Mouse (Mus musculus) limb, embryonic 13.5 days (tissue): ENCODE results near the gene Adh7. TPM values are rescaled to one million over a fixed set of nuclear protein-coding genes. Genes with fewer than 3 reads are reported as not detected.

Experiments used
- ATAC-seq: fragments of 200-750 bp; cut with Nextera tagmentation; 2 replicates; pipeline ENCODE4 v1.8.0; 2017; ENCODE audit warnings: low read depth, moderate number of reproducible peaks, moderate TSS enrichment; ENCODE audit not compliant: low FRiP score
- H3K27ac ChIP-seq: fragments of 300-500 bp; sonication (generic); 2 replicates; pipeline ENCODE4 v1.5.1; 2015; ENCODE audit warnings: inconsistent platforms, mild to moderate bottlenecking, moderate library complexity
- H3K27me3 ChIP-seq: fragments of 300-500 bp; sonication (generic); 2 replicates; pipeline ENCODE4 v1.6.1; 2015; ENCODE audit warnings: mild to moderate bottlenecking, inconsistent platforms
- H3K36me3 ChIP-seq: fragments of 300-500 bp; sonication (generic); 2 replicates; pipeline ENCODE4 v1.6.1; 2015; ENCODE audit warnings: inconsistent platforms, mild to moderate bottlenecking, moderate library complexity
- H3K4me1 ChIP-seq: fragments of 300-500 bp; sonication (generic); 2 replicates; pipeline ENCODE4 v1.6.1; 2015; ENCODE audit warnings: inconsistent platforms
- H3K4me2 ChIP-seq: fragments of 300-500 bp; sonication (generic); replicated peaks from 2 replicates; pipeline ENCODE4 v1.6.1; 2015; ENCODE audit warnings: inconsistent platforms, mild to moderate bottlenecking, moderate library complexity
- H3K4me3 ChIP-seq: fragments of 300-500 bp; sonication (generic); 2 replicates; pipeline ENCODE4 v1.5.1; 2015; ENCODE audit warnings: moderate library complexity, mild to moderate bottlenecking, inconsistent platforms
- H3K9ac ChIP-seq: fragments of 300-500 bp; sonication (generic); 2 replicates; pipeline ENCODE4 v1.6.1; 2015; ENCODE audit warnings: mild to moderate bottlenecking, inconsistent platforms
- H3K9me3 ChIP-seq: fragments of 300-500 bp; sonication (generic); 2 replicates; pipeline ENCODE4 v1.6.1; 2016; ENCODE audit warnings: inconsistent platforms
- WGBS: fragments of 180-500 bp; shearing (Covaris S2); methylation state at CpG from one replicate; pipeline ENCODE4 v1.1.7; 2015; 5-methylcytosine and 5-hydroxymethylcytosine counted together
- polyA plus RNA-seq: library from polyadenylated mRNA; unstranded; fragments of >200 nt; fragmentation: Nextera tagmentation; extraction: Ambion mirVana; gene quantifications from 2 replicates; pipeline ENCODE4 v1.2.1, GENCODE M21; 2015

Adh7 gene
- polyA plus RNA-seq, 1 experiment from 2014 or later: 0.32 TPM

- no peak within 1 kb of the TSS for H3K9ac ChIP-seq
- WGBS: 72% methylated on average over 11 of the region's 11 CpGs
- no peaks in the 10 kb centered on the region for H3K36me3 ChIP-seq
- no peak for ATAC-seq
- H3K9me3 ChIP-seq: no peaks in the 10 kb centered on the region
- no peaks in the 10 kb centered on the region for H3K27me3 ChIP-seq
- no peaks in the 10 kb centered on the region for H3K4me1 ChIP-seq
- H3K27ac ChIP-seq: no peak within 1 kb of the TSS
- H3K4me3 ChIP-seq: no peak within 1 kb of the TSS
- H3K4me2 ChIP-seq: no peak within 1 kb of the TSS
These were observed 43.4 kb downstream of the Adh7 start, which contains the start of gene Adh1 for GRCm38 (mm10) chr3:138260721-138261669. TSS of gene Adh1 (plus strand) at chr3:138260991.

GRCm38 (mm10) chr3:138262568-138262967 lies 45.0 kb downstream of the Adh7 start:
- no peaks in the 10 kb centered on the region for H3K36me3 ChIP-seq
- WGBS: 58% methylated on average over 4 of the region's 4 CpGs
- no peak overlapping the region for H3K9ac ChIP-seq
- no peaks in the 10 kb centered on the region for H3K27me3 ChIP-seq
- H3K4me3 ChIP-seq: no peak overlapping the region
- ATAC-seq: no peak
- H3K4me2 ChIP-seq: no peak overlapping the region
- no peaks in the 10 kb centered on the region for H3K4me1 ChIP-seq
- no peaks in the 10 kb centered on the region for H3K9me3 ChIP-seq
- no peak overlapping the region for H3K27ac ChIP-seq

GRCm38 (mm10) chr3:138263154-138263930 lies 45.8 kb downstream of the Adh7 start:
- Histone ChIP-seq H3K9ac (no peak overlapping the region), H3K4me1 (no peaks in the 10 kb centered on the region), H3K27ac (no peak overlapping the region), H3K4me2 (no peak overlapping the region), H3K9me3 (no peaks in the 10 kb centered on the region), H3K4me3 (no peak overlapping the region), H3K27me3 (no peaks in the 10 kb centered on the region), H3K36me3 (no peaks in the 10 kb centered on the region)
- 68% methylated on average over 5 of the region's 5 CpGs for WGBS
- ATAC-seq: no peak

- ATAC-seq: no peak
These were observed 47.1 kb downstream of the Adh7 start for GRCm38 (mm10) chr3:138264648-138265047.

GRCm38 (mm10) chr3:138270507-138270906 lies 52.9 kb downstream of the Adh7 start:
- WGBS: 0% methylated on average over 1 of the region's 1 CpGs
- ATAC-seq: no peak
- no peak overlapping the region for H3K4me3 ChIP-seq
- no peaks in the 10 kb centered on the region for H3K9me3 ChIP-seq
- no peak overlapping the region for H3K4me2 ChIP-seq
- no peaks in the 10 kb centered on the region for H3K36me3 ChIP-seq
- H3K9ac ChIP-seq: no peak overlapping the region
- H3K27ac ChIP-seq: no peak overlapping the region
- H3K27me3 ChIP-seq: no peaks in the 10 kb centered on the region
- peaks cover 6% of the 10 kb centered on the region; the same call in 1 of the 2 replicates for H3K4me1 ChIP-seq

More at GRCm38 (mm10) chr3:138264648-138265047, 47.1 kb downstream of the Adh7 start:
- Histone ChIP-seq H3K4me2 (no peak overlapping the region), H3K4me1 (no peaks in the 10 kb centered on the region), H3K4me3 (no peak overlapping the region), H3K9me3 (no peaks in the 10 kb centered on the region), H3K27me3 (no peaks in the 10 kb centered on the region), H3K27ac (no peak overlapping the region), H3K36me3 (no peaks in the 10 kb centered on the region), H3K9ac (no peak overlapping the region)
- 72% methylated on average over 3 of the region's 3 CpGs for WGBS

- H3K9ac ChIP-seq: no peak overlapping the region
- H3K9me3 ChIP-seq: no peaks in the 10 kb centered on the region
- no peak overlapping the region for H3K27ac ChIP-seq
- no peak overlapping the region for H3K4me3 ChIP-seq
- H3K4me1 ChIP-seq: peaks cover 6% of the 10 kb centered on the region; the same call in 1 of the 2 replicates
- H3K4me2 ChIP-seq: no peak overlapping the region
- no peaks in the 10 kb centered on the region for H3K36me3 ChIP-seq
- WGBS: 33% methylated on average over 2 of the region's 2 CpGs
- no peaks in the 10 kb centered on the region for H3K27me3 ChIP-seq
- no peak for ATAC-seq
These were observed 53.7 kb downstream of the Adh7 start for GRCm38 (mm10) chr3:138271297-138271696.

GRCm38 (mm10) chr3:138273080-138273479 lies 55.5 kb downstream of the Adh7 start:
- WGBS: 80% methylated on average over 7 of the region's 7 CpGs
- Histone ChIP-seq H3K9me3 (no peaks in the 10 kb centered on the region), H3K4me2 (no peak overlapping the region), H3K36me3 (no peaks in the 10 kb centered on the region), H3K4me3 (no peak overlapping the region), H3K9ac (no peak overlapping the region), H3K27me3 (no peaks in the 10 kb centered on the region), H3K27ac (no peak overlapping the region), H3K4me1 (peaks cover 15% of the 10 kb centered on the region)
- ATAC-seq: no peak

GRCm38 (mm10) chr3:138275100-138275499 lies 57.5 kb downstream of the Adh7 start:
- Histone ChIP-seq H3K27ac (no peak overlapping the region), H3K9me3 (no peaks in the 10 kb centered on the region), H3K27me3 (no peaks in the 10 kb centered on the region), H3K4me2 (no peak overlapping the region), H3K4me1 (peaks cover 15% of the 10 kb centered on the region), H3K36me3 (no peaks in the 10 kb centered on the region), H3K9ac (no peak overlapping the region), H3K4me3 (no peak overlapping the region)
- no peak for ATAC-seq
- WGBS: 62% methylated on average over 3 of the region's 3 CpGs

GRCm38 (mm10) chr3:138282556-138282955 lies 65.0 kb downstream of the Adh7 start:
- Histone ChIP-seq H3K27ac (no peak overlapping the region), H3K4me2 (no peak overlapping the region), H3K4me3 (no peak overlapping the region), H3K36me3 (no peaks in the 10 kb centered on the region), H3K9me3 (no peaks in the 10 kb centered on the region), H3K27me3 (no peaks in the 10 kb centered on the region), H3K9ac (no peak overlapping the region), H3K4me1 (peaks cover 2% of the 10 kb centered on the region; the same call in 1 of the 2 replicates)
- WGBS: 95% methylated on average over 9 of the region's 9 CpGs
- no peak for ATAC-seq

Other genes with a start within 250 kb of the Adh7 start
- gene Dapp1, start 236.2 kb upstream of the Adh7 start, polyA plus RNA-seq: 3.4 TPM in 2 replicates
- 1.6 and 2.3 TPM in 2 replicates for gene 1110002E22Rik, start 152.7 kb upstream of the Adh7 start, polyA plus RNA-seq
- 0.09 TPM in 1 of 2 replicates, not detected in the other for gene Gm5105, start 150.4 kb upstream of the Adh7 start, polyA plus RNA-seq
- 11.1 and 11.2 TPM in 2 replicates for gene Trmt10a, start 74.3 kb upstream of the Adh7 start, polyA plus RNA-seq
- 9.0 and 9.2 TPM in 2 replicates for gene Mttp, start 72.8 kb upstream of the Adh7 start, polyA plus RNA-seq
- gene 4930579F01Rik, start 23.9 kb upstream of the Adh7 start, polyA plus RNA-seq: 0.13 TPM in 1 of 2 replicates, not detected in the other
- gene Adh1, start 43.2 kb downstream of the Adh7 start, polyA plus RNA-seq: 6.1 and 6.7 TPM in 2 replicates
- gene Adh6a, start 95.5 kb downstream of the Adh7 start, polyA plus RNA-seq: not detected in 2 replicates
- gene Adh6b, start 124.0 kb downstream of the Adh7 start, polyA plus RNA-seq: 0.80 and 1.1 TPM in 2 replicates
- not detected in 2 replicates for gene Adh4, start 197.7 kb downstream of the Adh7 start, polyA plus RNA-seq
- 194 and 208 TPM in 2 replicates for gene Adh5, start 225.3 kb downstream of the Adh7 start, polyA plus RNA-seq